Mouse (Mus musculus) hindbrain, embryonic 11.5 days (tissue): ENCODE results near the gene Ccdc155. TPM values are rescaled to one million over a fixed set of nuclear protein-coding genes. Genes with fewer than 3 reads are reported as not detected.

ENCODE experiments used
- ATAC-seq: fragments of 200-750 bp; cut with Nextera tagmentation; 2 replicates; pipeline ENCODE4 v1.8.0; 2017; ENCODE audit warnings: mild to moderate bottlenecking, moderate TSS enrichment, moderate library complexity; ENCODE audit not compliant: low FRiP score
- DNase-seq: peaks from one replicate; pipeline ENCODE4 v3.0.0-alpha.2; 2015; ENCODE audit warnings: low spot score
- H3K27ac ChIP-seq: fragments of 300-500 bp; sonication (generic); 2 replicates; pipeline ENCODE4 v1.5.1; 2014; ENCODE audit warnings: mild to moderate bottlenecking, low read depth, low read length
- H3K27me3 ChIP-seq: fragments of 300-500 bp; sonication (generic); 2 replicates; pipeline ENCODE4 v1.6.1; 2014; ENCODE audit warnings: mild to moderate bottlenecking, low read length, moderate library complexity, mixed read lengths; ENCODE audit not compliant: control insufficient read depth, insufficient read depth
- H3K36me3 ChIP-seq: fragments of 300-500 bp; sonication (generic); 2 replicates; pipeline ENCODE4 v1.6.1; 2014; ENCODE audit warnings: mild to moderate bottlenecking, low read length, moderate library complexity, mixed read lengths; ENCODE audit not compliant: control insufficient read depth, insufficient read depth
- H3K4me1 ChIP-seq: fragments of 300-500 bp; sonication (generic); replicated peaks from 2 replicates; pipeline ENCODE4 v1.6.1; 2014; ENCODE audit warnings: low read length, mixed read lengths; ENCODE audit not compliant: control insufficient read depth, insufficient read depth
- H3K4me2 ChIP-seq: fragments of 300-500 bp; sonication (generic); replicated peaks from 2 replicates; pipeline ENCODE4 v1.6.1; 2014; ENCODE audit warnings: mild to moderate bottlenecking, low read depth, low read length
- H3K4me3 ChIP-seq: fragments of 300-500 bp; sonication (generic); 2 replicates; pipeline ENCODE4 v1.5.1; 2014; ENCODE audit warnings: low read depth, low read length
- H3K9ac ChIP-seq: fragments of 300-500 bp; sonication (generic); 2 replicates; pipeline ENCODE4 v1.6.1; 2014; ENCODE audit warnings: low read depth, low read length
- H3K9me3 ChIP-seq: fragments of 300-500 bp; sonication (generic); 2 replicates; pipeline ENCODE4 v1.6.1; 2016; ENCODE audit warnings: low read length; ENCODE audit not compliant: control insufficient read depth
- WGBS: fragments of 180-500 bp; shearing (Covaris S2); extraction: QIAGEN DNeasy Blood & Tissue Kit; methylation state at CpG from one replicate; pipeline ENCODE4 v1.1.7; 2014; 5-methylcytosine and 5-hydroxymethylcytosine counted together
- polyA plus RNA-seq: library from polyadenylated mRNA; unstranded; fragments of >200 nt; fragmentation: Nextera tagmentation; extraction: Ambion mirVana; gene quantifications from 2 replicates; pipeline ENCODE4 v1.2.1, GENCODE M21; 2014

Gene Ccdc155
- polyA plus RNA-seq, 1 experiment from 2014 or later: 0.40 TPM

DNA sequence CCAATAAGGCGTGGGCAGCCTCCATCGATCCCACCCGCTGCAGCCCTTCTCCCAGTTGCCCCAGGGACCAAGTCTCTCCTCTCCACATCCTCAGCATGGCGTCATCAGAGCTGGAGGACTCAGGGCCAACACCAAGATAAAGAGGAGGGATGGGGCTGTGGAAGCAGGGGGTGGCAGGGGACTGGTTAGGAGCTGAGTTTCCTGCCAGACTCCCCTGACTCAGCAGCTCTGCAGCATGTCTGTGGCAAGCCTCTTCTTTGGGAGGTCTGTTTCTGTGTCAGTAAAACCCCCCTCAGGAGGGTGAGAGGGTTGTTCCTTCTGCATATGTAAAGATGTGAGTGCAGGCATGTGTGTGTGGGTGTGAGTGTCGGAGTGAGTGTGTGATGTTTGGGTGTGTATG is 7.7 kb downstream of the Ccdc155 start:
- H3K9ac ChIP-seq: no peak overlapping the region
- WGBS: 71% methylated on average over 5 of the region's 5 CpGs
- DNase-seq (no peak), ATAC-seq (no peak)
- no peak overlapping the region for H3K4me3 ChIP-seq
- H3K27ac ChIP-seq: no peak overlapping the region
- no peaks in the 10 kb centered on the region for H3K36me3 ChIP-seq
- H3K9me3 ChIP-seq: no peaks in the 10 kb centered on the region
- H3K27me3 ChIP-seq: no peaks in the 10 kb centered on the region
- no peak overlapping the region for H3K4me2 ChIP-seq
- no peaks in the 10 kb centered on the region for H3K4me1 ChIP-seq

DNA sequence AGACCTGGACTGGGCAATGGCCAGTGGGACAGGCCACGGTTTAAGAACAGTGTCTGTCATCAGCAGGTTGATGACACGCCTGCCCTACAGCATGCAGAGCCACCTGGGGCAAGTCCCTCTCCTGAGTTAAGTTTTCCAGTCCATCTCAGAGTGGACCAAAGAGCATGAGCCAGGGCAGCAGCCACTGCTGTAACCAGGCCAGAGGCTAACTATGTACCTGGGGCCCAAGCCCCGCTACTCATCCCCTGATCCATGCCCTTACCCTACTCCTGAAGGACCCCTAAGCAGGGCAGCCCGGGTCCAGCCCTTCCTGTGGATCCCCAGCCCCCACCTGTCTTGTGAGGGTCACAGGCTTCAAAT is 8.5 kb downstream of the Ccdc155 start:
- Histone ChIP-seq H3K27me3 (no peaks in the 10 kb centered on the region), H3K4me3 (no peak overlapping the region), H3K4me2 (no peak overlapping the region), H3K9ac (no peak overlapping the region), H3K27ac (no peak overlapping the region), H3K36me3 (no peaks in the 10 kb centered on the region), H3K9me3 (no peaks in the 10 kb centered on the region), H3K4me1 (no peaks in the 10 kb centered on the region)
- DNase-seq (no peak), ATAC-seq (no peak)
- WGBS: 82% methylated on average over 4 of the region's 4 CpGs

DNA sequence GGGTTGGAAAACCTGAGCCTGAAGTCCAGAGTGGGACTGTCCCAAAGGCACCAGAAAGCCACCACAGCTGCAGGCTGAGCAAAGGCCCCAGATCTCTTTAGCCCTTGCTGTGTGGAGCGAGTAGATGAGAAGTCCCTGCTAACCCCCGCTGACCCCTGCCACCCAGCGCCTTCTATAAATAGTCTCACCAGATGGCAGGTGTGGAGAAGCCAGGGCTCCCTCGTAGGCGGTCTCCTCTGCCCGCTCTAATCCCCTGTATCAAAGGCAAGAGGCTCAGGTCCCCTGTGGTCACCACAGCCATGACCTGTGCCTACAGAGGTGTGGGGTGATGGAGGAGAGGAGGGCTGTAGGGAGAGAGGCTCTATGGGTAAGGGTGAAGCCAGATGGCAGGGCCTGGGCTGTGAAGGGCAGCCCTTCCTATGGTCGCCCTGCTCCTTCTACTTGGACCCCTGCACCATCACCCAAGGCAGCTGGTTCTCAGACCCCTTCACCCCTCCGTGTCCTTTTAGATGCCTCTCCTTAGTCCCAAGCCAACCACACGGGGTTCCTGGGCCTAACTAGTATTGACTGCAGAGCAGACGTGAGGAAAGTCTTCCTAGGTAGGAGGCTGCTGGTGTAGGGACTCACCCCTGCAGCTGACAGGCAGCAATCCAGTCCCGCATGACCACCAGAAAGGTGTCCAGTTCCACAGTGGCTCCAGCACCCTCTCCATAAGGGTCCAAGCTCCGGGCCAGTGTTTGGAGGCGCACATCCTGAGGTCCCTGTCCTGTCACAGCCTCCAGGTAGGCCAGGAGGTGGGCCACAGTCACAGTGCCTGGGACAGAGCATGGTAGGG is 9.1 kb downstream of the Ccdc155 start:
- Histone ChIP-seq H3K9ac (no peak overlapping the region), H3K4me3 (no peak overlapping the region), H3K27me3 (no peaks in the 10 kb centered on the region), H3K9me3 (no peaks in the 10 kb centered on the region), H3K4me2 (no peak overlapping the region), H3K36me3 (no peaks in the 10 kb centered on the region), H3K4me1 (no peaks in the 10 kb centered on the region), H3K27ac (no peak overlapping the region)
- no peak for DNase-seq
- ATAC-seq: no peak
- 55% methylated on average over 13 of the region's 13 CpGs for WGBS

DNA sequence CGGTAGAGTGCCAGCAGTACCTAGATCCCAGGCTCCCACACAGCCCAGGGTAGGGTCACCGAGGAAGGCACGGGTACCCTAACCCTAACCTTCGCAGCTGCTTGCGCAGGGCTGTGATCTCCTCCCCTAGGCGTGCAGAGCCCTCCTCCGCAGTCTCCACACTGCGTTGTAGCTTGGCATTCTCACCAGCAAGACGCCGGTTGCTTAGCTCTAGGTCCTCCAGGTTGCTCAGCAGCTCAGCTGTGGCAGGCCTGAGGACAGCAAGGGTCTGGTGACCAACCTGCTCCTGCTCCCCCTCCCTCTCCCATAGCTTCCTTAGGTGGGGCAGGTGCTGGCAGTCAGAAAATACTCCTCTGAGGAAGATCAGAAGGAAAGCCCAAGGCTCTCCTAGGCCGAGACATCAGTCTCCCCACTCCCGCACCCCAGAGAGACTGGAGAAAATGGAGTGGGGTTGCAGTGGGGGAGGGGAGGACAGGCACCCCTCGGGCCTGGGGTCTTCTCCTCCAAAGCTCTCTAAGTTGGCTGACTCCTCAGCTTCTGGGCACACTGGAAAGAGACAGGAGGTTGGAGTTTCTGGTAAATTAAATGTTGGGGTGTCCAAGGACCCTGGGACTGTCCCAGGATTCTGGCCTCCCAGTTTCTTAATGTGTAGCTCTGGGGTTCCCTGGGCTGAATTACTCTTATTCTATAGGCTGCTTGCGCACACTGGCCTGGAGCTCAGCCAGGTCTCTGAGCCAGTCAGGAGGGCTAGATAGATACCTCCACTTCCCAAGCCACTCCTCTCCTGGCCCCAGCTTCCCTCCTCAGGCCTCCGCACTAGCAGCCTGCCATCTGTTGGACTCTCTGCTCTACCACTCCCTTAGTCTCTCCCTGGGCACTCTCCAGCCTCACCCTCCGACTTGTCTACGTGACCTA is 10.6 kb downstream of the Ccdc155 start:
- 75% methylated on average over 17 of the region's 17 CpGs for WGBS
- no peak for DNase-seq
- no peak for ATAC-seq

DNA sequence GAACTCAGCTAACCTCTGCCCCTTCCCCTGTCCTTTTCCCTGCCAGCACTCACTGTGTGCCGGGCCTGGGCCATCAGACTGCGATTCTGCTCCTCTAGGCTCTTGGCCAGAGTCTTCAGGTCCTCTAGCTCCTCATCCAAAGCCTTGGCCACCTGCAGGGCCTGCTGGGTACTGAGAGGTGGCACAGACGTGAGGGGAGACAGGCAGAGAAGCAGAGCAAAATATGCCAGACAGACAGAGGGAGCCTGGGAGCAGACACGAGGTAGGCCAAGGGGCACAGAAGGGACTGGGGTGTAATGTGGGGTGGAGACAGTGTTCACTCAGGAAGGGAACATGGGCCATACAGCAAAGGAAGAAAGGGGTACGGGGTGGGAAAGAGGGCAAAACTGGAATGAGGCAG is 11.3 kb downstream of the Ccdc155 start:
- no peak overlapping the region for H3K27ac ChIP-seq
- no peaks in the 10 kb centered on the region for H3K9me3 ChIP-seq
- no peak overlapping the region for H3K4me2 ChIP-seq
- WGBS: 60% methylated on average over 5 of the region's 5 CpGs
- no peak overlapping the region for H3K4me3 ChIP-seq
- ATAC-seq (no peak), DNase-seq (no peak)
- H3K36me3 ChIP-seq: no peaks in the 10 kb centered on the region
- no peak overlapping the region for H3K9ac ChIP-seq
- H3K4me1 ChIP-seq: no peaks in the 10 kb centered on the region
- peaks cover 5% of the 10 kb centered on the region; the same call in 1 of the 2 replicates for H3K27me3 ChIP-seq

More for the DNA sequence above, 10.6 kb downstream of the Ccdc155 start:
- Histone ChIP-seq H3K4me1 (no peaks in the 10 kb centered on the region), H3K27me3 (0 out of 2 replicates have a peak, but pooled peaks cover 2% of the 10 kb centered on the region), H3K36me3 (no peaks in the 10 kb centered on the region), H3K9ac (no peak overlapping the region), H3K9me3 (no peaks in the 10 kb centered on the region), H3K4me3 (no peak overlapping the region), H3K4me2 (no peak overlapping the region), H3K27ac (no peak overlapping the region)

DNA sequence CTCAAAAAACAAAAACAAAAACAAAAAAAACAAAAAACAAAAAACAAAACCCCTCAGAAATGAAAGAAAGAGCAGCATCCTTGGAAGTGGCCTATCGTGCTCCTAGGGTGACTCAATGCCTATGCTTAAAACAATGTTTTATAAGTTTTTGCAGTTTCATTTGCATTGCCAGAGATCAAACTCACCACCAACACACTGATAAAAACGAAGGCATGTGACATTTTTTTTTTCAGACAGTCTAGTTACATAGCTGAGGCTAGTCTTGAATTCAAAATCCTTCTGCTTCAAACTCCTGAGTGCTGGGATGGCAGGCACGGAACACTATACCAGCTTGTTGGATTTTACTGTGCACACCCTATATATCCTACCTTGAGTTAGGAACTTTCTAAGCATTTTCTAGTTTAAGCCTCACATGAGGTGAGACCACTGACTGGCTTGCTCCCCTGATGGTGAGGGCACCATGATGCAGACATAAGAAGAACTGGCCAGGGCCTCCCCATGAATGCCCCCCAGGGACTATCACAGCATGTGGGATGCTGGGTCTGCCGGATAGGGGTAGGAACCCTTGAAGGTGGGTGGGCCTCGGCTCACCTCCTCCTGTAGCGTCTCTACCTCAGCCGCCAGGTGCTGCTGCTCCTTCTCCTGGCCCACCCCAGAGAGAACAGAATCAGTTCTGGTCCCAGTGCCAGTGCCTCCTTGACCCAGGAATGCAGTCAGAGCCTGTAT is 11.9 kb downstream of the Ccdc155 start:
- no peak for ATAC-seq
- no peak overlapping the region for H3K4me2 ChIP-seq
- H3K4me1 ChIP-seq: no peaks in the 10 kb centered on the region
- H3K36me3 ChIP-seq: no peaks in the 10 kb centered on the region
- no peaks in the 10 kb centered on the region for H3K9me3 ChIP-seq
- no peak overlapping the region for H3K27ac ChIP-seq
- H3K27me3 ChIP-seq: peaks cover 5% of the 10 kb centered on the region; the same call in 1 of the 2 replicates
- 85% methylated on average over 7 of the region's 7 CpGs for WGBS
- DNase-seq: no peak
- no peak overlapping the region for H3K9ac ChIP-seq
- H3K4me3 ChIP-seq: no peak overlapping the region

DNA sequence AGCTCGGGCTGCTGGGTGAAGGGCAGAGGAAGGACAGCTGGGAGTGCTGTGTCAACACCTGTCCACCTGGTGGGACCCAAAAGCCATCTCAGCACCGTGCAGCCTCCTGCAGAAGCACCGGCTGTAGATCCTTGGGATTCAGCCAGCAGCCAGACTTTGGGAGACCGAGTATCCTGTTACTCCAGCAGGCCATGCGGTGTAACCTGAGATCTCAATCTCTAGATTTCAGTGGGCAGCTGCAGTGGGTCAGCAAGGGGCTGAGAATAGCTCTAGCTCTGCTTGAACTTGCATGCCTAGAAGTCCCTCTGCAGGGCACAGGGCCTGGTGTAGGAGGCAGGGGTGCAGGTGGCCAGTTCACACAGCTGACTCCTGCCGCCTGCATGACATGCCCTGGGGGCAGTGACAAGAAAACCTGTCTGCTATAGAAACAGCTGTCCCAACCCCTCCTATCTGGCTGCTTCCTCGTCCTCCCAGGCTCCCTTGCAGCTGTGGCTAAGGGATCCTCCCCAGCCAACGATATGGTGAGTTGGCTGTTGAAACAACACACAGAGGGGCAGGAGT is 12.8 kb downstream of the Ccdc155 start:
- WGBS: 21% methylated on average over 8 of the region's 8 CpGs

DNA sequence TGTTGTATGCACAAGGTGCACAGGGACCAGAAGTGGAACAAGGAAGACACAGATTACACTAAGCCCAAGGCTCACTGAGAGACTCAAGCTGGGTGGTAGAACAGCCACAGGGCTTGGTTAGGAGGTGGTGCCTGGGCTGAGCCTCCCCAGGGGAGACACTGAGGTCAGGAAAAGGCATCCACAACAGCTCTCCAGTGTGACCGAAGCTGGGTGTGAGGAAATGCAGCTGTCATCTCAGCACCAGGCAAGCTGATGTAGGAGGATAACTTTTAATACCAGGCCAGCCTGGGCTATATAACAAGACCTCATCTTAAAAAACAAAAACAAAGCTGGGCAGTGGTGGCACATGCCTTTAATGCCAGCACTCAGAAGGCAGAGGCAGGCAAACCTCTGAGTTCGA is 13.5 kb downstream of the Ccdc155 start:
- Histone ChIP-seq H3K4me2 (no peak overlapping the region), H3K9me3 (no peaks in the 10 kb centered on the region), H3K27ac (no peak overlapping the region), H3K9ac (no peak overlapping the region), H3K27me3 (peaks cover 5% of the 10 kb centered on the region; the same call in 1 of the 2 replicates), H3K4me3 (no peak overlapping the region), H3K36me3 (no peaks in the 10 kb centered on the region), H3K4me1 (no peaks in the 10 kb centered on the region)
- ATAC-seq: no peak
- WGBS: 78% methylated on average over 2 of the region's 2 CpGs
- DNase-seq: no peak

More for the DNA sequence above, 12.8 kb downstream of the Ccdc155 start:
- Histone ChIP-seq H3K27me3 (peaks cover 5% of the 10 kb centered on the region; the same call in 1 of the 2 replicates), H3K4me1 (no peaks in the 10 kb centered on the region), H3K4me3 (no peak overlapping the region), H3K9ac (no peak overlapping the region), H3K36me3 (no peaks in the 10 kb centered on the region), H3K4me2 (no peak overlapping the region), H3K27ac (no peak overlapping the region), H3K9me3 (no peaks in the 10 kb centered on the region)
- DNase-seq: no peak
- ATAC-seq: no peak
